8 mouse cellular contexts compared by ENCODE assay signal in the genomic region with DNA sequence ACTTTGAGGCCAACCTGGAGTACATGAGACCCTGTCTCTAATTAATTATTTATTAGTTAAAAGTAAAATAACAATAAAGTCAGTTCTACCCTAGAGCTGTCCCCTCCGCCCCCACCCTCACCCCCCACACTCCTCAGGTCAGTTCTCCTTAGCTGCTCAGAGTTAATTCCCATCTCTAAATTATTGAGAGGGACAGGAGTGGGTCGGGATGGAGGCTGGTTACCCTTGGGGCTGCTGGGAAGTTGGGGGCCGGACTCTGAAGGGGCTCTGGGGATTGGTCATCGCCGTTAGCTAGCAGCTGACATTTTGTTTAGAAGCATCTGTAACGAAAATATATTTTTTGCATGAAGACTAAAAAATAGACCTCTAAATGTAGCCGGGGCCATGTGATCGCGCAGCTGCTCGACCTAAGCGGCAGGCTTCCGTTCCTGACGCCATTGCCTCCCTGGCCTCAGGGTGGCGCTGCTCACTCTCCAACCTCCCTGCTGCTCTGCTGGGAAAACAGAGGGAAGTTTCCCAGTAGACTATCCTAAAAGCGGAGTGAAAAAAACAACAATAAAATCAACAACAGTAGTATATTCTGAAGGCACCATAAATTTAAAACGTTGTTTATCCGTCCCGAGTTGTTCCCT. TPM values are rescaled to one million over a fixed set of nuclear protein-coding genes. Genes with fewer than 3 reads are reported as not detected.
DNase-seq lines count a peak whose midpoint lies in the region; ATAC-seq and TF ChIP-seq lines count a peak whose summit lies in the region.

No protein-coding gene starts in this region.

- peak; percentile 98 for TF ChIP-seq CTCF in ES-Bruce4 (IDR thresholded peaks at IDR 0.05; ENCODE audit: low read depth, low read length)
- peak; percentile 94 for TF ChIP-seq CTCF in liver, postnatal 0 days (IDR thresholded peaks at IDR 0.05; ENCODE audit: low read depth)

- 16% methylated on average over 18 of the region's 18 CpGs for WGBS in forebrain, embryonic 13.5 days
- WGBS in liver, postnatal 0 days (ENCODE audit: insufficient replicate concordance), result 12% methylated on average over 18 of the region's 18 CpGs
- WGBS in neural tube, embryonic 14.5 days, result 11% methylated on average over 18 of the region's 18 CpGs

- no peak for TF ChIP-seq EP300 in ES-Bruce4 (IDR thresholded peaks at IDR 0.05; ENCODE audit: insufficient read depth, low read depth, low read length)
- TF ChIP-seq EP300 in liver, postnatal 0 days (IDR thresholded peaks at IDR 0.05; ENCODE audit: low read depth), result no peak

- ATAC-seq in cerebellum, adult (ENCODE audit: insufficient number of reproducible peaks, low FRiP score, low TSS enrichment), result 0 out of 2 replicates have a peak, but pooled peaks have one; percentile 18
- peak; percentile 80 for ATAC-seq in forebrain, embryonic 13.5 days
- ATAC-seq in liver, postnatal 0 days, result peak; percentile 74
- ATAC-seq in neural tube, embryonic 14.5 days (ENCODE audit: low read depth), result no peak

- no peaks in the 10 kb centered on the region for H3K9me3 ChIP-seq in ES-Bruce4 (replicated peaks; ENCODE audit: control insufficient read depth, insufficient read depth, low read length, poor library complexity, severe bottlenecking)
- H3K9me3 ChIP-seq in forebrain, embryonic 13.5 days (replicated peaks), result no peaks in the 10 kb centered on the region
- H3K9me3 ChIP-seq in liver, postnatal 0 days (ENCODE audit: low read length), result no peaks in the 10 kb centered on the region
- H3K9me3 ChIP-seq in neural tube, embryonic 14.5 days (ENCODE audit: control insufficient read depth, low read length), result no peaks in the 10 kb centered on the region

- intact Hi-C loops in heart, postnatal 10 days (cut with DNase I), result loop anchor here (1.0 to 2.0 kb wide), 2 partner anchors 27 to 103 kb away; partner anchors contain the start of gene Abhd2

- no peaks in the 10 kb centered on the region for H3K36me3 ChIP-seq in ES-Bruce4 (ENCODE audit: control insufficient read depth, insufficient read depth, low read length, poor library complexity, severe bottlenecking)
- H3K36me3 ChIP-seq in forebrain, embryonic 13.5 days (ENCODE audit: poor library complexity, severe bottlenecking), result no peaks in the 10 kb centered on the region
- H3K36me3 ChIP-seq in liver, postnatal 0 days (replicated peaks; ENCODE audit: insufficient read depth, low read length), result no peaks in the 10 kb centered on the region
- H3K36me3 ChIP-seq in neural tube, embryonic 14.5 days (ENCODE audit: control insufficient read depth, insufficient read depth, low read length), result no peaks in the 10 kb centered on the region

- peaks cover 6% of the 10 kb centered on the region for H3K4me1 ChIP-seq in ES-Bruce4 (ENCODE audit: control insufficient read depth, insufficient read depth, low read length)
- peaks cover 7% of the 10 kb centered on the region for H3K4me1 ChIP-seq in forebrain, embryonic 13.5 days
- peaks cover 5% of the 10 kb centered on the region for H3K4me1 ChIP-seq in liver, postnatal 0 days (ENCODE audit: insufficient read depth)
- H3K4me1 ChIP-seq in neural tube, embryonic 14.5 days (ENCODE audit: control insufficient read depth, insufficient read depth, low read length), result no peaks in the 10 kb centered on the region

- no peaks in the 10 kb centered on the region for H3K27me3 ChIP-seq in ES-Bruce4 (ENCODE audit: control insufficient read depth, insufficient read depth, low read length, poor library complexity, severe bottlenecking)
- H3K27me3 ChIP-seq in forebrain, embryonic 13.5 days, result no peaks in the 10 kb centered on the region
- no peaks in the 10 kb centered on the region for H3K27me3 ChIP-seq in liver, postnatal 0 days (ENCODE audit: insufficient read depth, low read length)
- H3K27me3 ChIP-seq in neural tube, embryonic 14.5 days (ENCODE audit: control insufficient read depth, insufficient read depth, low read length), result no peaks in the 10 kb centered on the region

- peak overlapping the region; percentile 13; the same call in 1 of the 2 replicates for H3K4me3 ChIP-seq in ES-Bruce4 (ENCODE audit: low read depth, low read length)
- H3K4me3 ChIP-seq in forebrain, embryonic 13.5 days, result peak overlapping the region; percentile 20
- H3K4me3 ChIP-seq in liver, postnatal 0 days (ENCODE audit: low read depth, low read length), result no peak overlapping the region
- H3K4me3 ChIP-seq in neural tube, embryonic 14.5 days (ENCODE audit: low read depth, low read length), result no peak overlapping the region

- TF ChIP-seq POLR2A in ES-Bruce4 (IDR thresholded peaks at IDR 0.05; ENCODE audit: insufficient read depth, low read length), result no peak

- DNase-seq in heart, postnatal 10 days, result peak; percentile 76 to 87
- DNase-seq in kidney, postnatal 36 days, result peak; percentile 62 to 89
- peak; percentile 82 for DNase-seq in liver, postnatal 0 days
- peak; percentile 62 for DNase-seq in thymus, postnatal 14 days

- peak overlapping the region; percentile 47 for H3K4me2 ChIP-seq in forebrain, embryonic 13.5 days
- no peak overlapping the region for H3K4me2 ChIP-seq in liver, postnatal 0 days (ENCODE audit: low read depth, low read length)
- H3K4me2 ChIP-seq in neural tube, embryonic 14.5 days (ENCODE audit: low read depth, low read length), result peak overlapping the region; percentile 38

- H3K9ac ChIP-seq in ES-Bruce4 (ENCODE audit: low read depth, poor library complexity, severe bottlenecking), result 0 out of 2 replicates have a peak overlapping the region, but pooled peaks have one; percentile 14
- H3K9ac ChIP-seq in forebrain, embryonic 13.5 days, result no peak overlapping the region
- H3K9ac ChIP-seq in liver, postnatal 0 days (replicated peaks), result no peak overlapping the region
- 0 out of 2 replicates have a peak overlapping the region, but pooled peaks have one; percentile 25 for H3K9ac ChIP-seq in neural tube, embryonic 14.5 days (replicated peaks; ENCODE audit: low read depth, low read length)

- H3K27ac ChIP-seq in ES-Bruce4 (ENCODE audit: insufficient read depth, low read length), result no peak overlapping the region
- no peak overlapping the region for H3K27ac ChIP-seq in forebrain, embryonic 13.5 days
- H3K27ac ChIP-seq in liver, postnatal 0 days (ENCODE audit: low read depth), result no peak overlapping the region
- no peak overlapping the region for H3K27ac ChIP-seq in neural tube, embryonic 14.5 days (ENCODE audit: low read depth, low read length)

RNA-seq across cellular contexts. Expression of gene Abhd2, which starts 26.8 kb away (rescaled TPM):
- polyA plus RNA-seq in ES-Bruce4 (2011; ENCODE audit: insufficient read depth, insufficient read length, low read depth, missing spikeins), result 37.4 and 38.6 TPM in 2 replicates
- 16.9 and 17.3 TPM in 2 replicates for polyA plus RNA-seq in forebrain, embryonic 13.5 days (2015; fragmentation: Nextera tagmentation; extraction: Ambion mirVana)
- total RNA-seq in heart, postnatal 10 days (2021), result 10 to 100 TPM; 40.0 to 45.2 TPM
- polyA plus RNA-seq in liver, postnatal 0 days (2015; fragmentation: Nextera tagmentation; extraction: Ambion mirVana), result 38.2 and 49.3 TPM in 2 replicates
- 20.3 and 22.8 TPM in 2 replicates for polyA plus RNA-seq in neural tube, embryonic 14.5 days (2014; fragmentation: Nextera tagmentation; extraction: Ambion mirVana)

Comparison
In these comparisons a context has a peak if more than half of its experiments do, and no peak if none do; other contexts are left out.
1. H3K4me3 ChIP-seq: peak in ES-Bruce4 (single experiment) and forebrain, embryonic 13.5 days (single experiment); none in liver, postnatal 0 days (single experiment) and neural tube, embryonic 14.5 days (single experiment).
2. H3K9ac ChIP-seq: peak in ES-Bruce4 (single experiment) and neural tube, embryonic 14.5 days (single experiment); none in forebrain, embryonic 13.5 days (single experiment) and liver, postnatal 0 days (single experiment).
3. Peak in every context shown above with its lines, with median percentiles within 50 percentile points of each other: DNase-seq.